Mouse (Mus musculus): ENCODE data around the gene Arrdc3.
"Not testable (repeated sequence)": the region's sequence is repeated elsewhere in the genome, so short reads cannot be mapped to it uniquely, and the experiment has no call there.

The Arrdc3 gene

DNA sequence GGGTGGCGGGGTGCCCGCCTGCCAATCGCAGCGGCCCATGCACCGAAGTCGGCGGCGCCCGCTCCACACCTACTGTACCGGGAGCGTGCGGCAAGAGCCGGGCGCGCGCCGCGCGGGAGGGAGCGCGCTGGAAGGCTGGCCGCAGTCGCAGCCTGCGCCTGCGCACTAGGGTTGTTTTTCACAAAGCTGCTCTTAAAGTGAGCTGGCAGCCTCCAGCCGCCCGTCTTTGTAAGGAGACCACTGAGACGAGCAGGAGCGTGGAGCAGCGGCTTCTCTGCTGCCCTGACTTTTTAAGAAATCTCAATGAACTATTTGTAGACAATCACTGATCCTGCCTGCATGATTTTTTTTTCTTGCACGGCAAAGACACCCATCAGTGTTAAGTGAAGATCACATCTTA is at the start of gene Arrdc3:
Gene Arrdc3 (plus strand): TSS at position 195 of the 400 bp plus-strand sequence.
- peak; percentile 97 to 98 for DNase-seq

DNA sequence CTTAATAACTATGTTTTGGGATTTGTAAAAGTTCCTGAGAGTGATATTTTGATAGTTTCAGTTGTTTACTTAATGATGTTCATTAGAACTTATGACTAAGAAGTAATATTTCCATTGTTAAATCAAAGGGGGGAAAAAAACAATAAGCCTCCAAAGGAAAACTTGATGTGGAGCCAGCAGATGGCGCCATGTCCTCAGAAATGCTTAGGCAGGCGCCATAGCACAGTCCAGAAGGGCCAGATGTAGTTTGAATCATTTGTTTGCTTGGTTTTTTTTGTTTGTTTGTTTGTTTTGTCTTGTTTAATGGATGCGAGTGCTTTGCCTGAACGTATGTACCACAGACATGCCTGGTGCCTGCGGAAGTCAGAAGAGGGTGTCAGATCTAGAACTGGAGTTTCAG is 21.0 kb upstream of the Arrdc3 start:
- DNase-seq, result peak; percentile 65 to 69

DNA sequence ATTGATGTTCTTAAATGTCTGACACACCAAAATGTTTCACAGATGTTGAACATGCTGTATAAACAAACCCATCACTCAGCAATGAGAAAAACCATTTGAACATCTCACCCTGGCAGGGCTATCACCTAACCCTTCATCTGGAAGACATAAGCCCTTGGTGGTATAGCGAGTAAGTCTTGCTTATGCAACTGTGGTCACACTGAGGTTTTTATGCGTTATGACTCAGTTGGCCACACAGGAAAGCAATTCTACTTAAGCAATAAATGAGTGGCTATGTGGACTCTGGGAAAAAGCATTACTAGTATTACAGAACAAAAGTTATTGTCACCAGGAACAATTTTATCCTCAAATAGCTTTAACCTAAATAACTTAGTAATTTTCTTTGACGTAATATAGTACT is 19.0 kb upstream of the Arrdc3 start:
- DNase-seq, result no peak

DNA sequence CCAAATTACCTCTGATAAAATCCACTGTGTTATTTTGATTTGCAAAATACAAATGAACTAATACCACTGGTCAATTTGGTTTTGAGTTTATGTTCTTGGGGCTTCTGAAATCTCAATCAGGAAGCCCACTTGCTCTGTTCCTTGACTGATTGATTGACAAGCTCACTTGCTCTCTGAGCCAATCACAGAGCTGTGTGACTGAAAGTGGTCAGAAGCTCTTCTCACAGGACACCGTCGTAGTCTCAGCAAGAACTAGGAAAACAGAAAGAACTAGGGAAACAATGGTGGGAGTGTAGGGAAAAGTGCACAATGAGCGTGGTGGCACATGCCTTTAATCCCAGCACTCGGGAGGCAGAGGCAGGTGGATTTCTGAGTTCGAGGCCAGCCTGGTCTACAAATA is 8.1 kb upstream of the Arrdc3 start:
- no peak for DNase-seq

DNA sequence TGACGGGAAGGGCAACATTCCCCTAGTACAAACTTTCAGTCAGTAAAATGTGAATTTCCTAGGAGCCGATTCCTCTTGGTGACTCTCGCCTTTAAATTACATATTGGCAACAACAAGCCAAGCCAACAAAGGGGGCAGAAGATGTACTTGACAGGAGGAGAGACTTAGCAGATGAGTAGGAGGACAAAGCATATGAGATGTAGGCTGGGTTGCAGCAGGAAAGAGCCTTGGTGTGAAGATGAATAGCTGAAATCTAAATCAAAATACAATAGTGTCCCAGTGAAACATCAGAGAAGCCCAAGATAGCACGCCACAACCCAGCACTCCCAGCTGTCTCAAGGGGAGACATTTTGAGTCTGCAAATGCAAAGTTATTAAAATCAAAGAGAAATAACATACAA is 2.4 kb upstream of the Arrdc3 start:
- DNase-seq, result no peak

DNA sequence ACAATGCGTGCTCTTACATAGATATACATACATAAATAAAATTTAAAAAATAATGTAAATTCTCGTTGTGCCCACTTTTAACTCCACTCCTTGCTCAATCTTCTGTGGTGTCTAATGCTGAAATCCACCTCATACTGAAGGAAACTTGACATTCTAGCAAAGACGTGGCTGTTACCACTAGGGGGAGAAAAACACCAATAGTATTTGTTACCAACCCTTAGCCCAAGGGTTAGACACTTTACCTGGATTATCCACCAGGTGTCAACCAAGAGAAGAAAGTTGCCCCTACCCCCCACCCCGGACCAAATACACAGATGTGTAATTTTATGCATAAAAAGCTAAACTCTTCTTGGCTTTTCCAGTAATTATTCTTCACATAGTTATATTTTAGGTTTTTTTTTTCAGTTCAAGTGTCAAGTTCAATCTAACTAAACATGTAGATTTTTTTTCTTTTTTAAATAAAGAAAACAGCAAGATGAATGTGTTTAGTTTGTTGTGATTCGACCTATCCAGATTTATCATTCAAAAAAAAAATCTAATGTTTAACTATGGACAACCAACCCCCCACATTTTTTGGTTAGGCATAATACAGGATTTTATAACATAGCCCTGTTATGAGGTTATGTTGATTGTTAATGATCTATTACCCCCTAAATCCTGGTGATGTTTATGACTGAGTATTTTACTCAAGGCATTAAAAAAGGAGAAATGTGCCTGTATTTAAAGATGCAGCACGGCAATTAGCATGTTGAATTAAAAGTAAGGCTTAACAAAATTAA is 1.3 kb upstream of the Arrdc3 start:
- peak; percentile 16 to 63 for DNase-seq

DNA sequence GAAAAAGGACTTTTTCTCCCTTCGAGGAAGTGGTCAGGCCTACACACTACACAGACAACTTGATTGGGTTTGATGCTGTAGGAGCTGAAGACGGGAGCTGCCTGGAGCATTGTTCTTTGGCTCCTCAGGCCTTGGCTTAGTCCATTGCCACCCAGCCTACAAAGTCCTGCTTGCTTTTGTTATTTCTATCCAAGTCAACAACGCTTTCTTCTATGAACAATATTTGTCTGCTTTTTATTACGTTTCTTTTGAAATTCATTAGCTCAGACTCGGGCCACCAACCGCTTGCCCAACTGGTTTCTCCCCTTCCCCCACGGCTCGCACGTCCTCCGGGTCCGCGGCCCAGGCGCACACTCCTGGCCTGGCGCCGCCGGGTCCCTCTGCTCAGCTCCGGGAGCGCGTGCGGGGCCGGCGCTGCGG is 458 bp upstream of the Arrdc3 start:
- DNase-seq, result no peak

DNA sequence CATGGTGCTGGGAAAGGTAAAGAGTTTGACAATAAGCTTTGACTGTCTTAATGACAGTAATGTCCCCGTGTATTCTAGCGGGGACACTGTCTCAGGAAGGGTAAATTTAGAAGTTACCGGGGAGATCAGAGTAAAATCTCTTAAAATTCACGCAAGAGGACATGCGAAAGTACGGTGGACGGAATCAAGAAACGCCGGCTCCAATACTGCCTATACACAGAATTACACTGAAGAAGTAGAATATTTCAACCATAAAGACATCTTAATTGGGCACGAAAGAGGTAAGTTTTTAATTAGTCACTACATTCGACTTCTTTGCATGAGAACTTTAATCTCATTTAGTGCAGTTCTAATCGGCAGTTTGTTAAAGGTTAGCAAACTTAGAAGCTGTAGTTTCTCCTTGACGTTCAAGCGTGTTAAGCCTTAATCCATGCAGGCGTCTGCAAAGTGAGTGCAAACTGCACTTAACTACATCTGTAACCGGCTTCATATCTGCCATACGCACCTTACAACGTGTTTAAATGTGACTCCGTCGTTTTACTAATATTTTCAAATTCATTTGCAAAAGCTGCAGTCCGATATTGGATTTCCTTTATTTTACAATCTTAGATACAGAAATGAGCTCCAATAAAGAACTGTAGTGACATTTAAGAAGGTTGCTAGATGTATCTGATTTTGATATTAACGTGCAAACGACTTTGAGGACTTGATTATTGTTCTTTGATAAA is 629 bp downstream of the Arrdc3 start:
- peak in 1 of 2 experiments; percentile 21 for DNase-seq

DNA sequence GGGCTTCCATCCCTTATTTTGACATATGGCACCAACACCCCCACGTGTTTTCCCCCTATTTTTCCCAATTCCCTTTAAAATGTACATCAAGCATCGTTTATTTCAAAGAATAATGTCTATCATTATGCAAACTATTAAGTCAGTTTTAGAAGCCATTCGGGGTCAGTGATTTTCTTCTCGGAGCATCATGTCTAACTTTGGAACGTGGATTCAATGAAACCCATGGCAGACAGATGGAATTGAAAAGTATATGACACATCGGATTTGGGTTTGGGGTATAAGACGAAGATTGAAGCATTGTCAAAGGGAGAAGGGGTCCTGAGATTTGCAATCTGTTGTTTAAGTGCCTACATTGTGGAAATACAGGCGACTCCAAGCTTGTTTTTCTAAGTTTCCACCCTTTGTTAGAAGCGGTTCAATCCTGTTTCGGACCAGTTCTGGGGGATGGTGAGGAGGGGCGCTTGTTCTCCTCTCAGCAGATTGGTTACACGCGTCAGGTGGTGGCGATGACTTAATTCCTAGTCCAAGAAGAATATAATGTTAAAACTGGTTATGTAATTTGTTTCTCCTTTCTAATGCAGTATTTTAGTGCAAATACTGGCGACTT is 1.3 kb downstream of the Arrdc3 start:
- peak; percentile 49 to 57 for DNase-seq

DNA sequence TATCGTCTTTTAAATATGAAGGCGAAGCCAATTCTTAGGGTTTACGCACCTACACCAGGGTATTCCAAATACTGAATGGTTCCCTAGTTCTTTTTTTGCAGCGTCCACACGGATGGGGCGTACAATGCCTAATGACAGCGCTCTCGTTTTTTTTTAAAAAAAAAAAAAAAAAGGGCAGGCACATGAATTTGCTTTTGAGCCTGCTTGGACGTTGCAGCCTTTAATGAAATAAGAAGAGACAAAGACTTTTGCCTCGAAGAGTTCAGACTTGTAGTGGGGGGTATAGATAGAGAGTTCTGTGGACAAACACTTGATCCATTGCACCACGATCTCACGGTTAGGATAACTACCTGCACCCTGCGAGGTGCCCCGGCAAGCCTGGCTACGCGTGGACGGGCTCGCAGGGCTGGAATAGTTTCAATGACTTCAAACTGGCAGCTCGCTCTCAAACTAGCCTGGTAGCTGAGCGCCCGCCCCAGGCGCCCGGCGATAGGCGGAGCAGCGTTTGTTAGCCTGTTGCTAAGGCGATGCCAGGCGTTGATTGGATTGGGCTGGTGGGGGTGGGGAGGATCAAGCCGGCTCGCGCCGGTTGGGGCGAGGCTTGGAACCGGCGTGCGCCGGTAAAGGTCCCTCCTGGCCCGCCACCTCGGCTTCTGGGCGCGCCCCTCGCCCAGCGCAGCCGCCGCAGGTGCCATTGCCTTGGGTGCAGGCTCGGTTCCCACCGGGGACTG is 2.1 kb downstream of the Arrdc3 start:
- peak; percentile 92 to 95 for DNase-seq

DNA sequence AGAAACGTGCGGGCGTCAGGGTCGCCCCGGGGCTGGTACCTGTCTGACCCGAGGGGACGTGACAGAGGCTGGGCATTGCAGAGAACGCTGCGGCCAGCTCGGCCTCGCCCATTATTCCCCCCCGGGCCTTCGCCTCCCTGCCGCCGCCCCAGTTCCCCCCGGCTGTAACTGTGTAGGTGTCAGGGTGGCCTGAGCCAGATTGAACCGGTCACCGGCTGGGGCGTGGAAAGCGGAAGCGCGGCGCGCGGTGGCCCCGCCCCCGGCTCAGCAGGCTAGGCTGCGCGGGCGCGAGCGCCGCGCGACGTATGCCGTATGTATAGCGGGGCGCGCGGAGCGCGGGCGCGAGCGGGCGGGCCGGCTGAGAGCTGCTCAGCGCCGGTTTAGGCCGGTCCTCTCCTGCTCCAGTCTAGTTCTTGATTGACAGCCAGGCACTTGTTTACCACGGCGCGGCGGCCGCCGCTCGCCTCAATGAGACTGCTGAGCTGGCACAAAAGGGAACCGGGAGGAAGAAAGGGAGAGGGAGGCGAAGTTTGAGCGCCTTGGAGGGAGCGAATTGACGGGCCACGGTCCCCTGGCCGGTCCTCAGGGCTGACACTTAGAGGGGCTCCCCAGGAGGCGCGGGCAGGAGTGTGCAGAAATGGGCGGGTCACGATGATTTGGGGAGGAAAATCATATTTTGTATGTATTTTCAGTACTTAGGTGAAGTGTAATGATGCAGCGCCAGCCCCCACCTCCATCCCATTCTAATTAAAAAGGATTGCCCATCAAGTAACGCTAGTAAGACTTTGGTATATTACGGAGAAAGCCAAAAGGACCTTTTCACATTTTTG is 2.9 kb downstream of the Arrdc3 start:
- DNase-seq, result peak; percentile 90 to 95

DNA sequence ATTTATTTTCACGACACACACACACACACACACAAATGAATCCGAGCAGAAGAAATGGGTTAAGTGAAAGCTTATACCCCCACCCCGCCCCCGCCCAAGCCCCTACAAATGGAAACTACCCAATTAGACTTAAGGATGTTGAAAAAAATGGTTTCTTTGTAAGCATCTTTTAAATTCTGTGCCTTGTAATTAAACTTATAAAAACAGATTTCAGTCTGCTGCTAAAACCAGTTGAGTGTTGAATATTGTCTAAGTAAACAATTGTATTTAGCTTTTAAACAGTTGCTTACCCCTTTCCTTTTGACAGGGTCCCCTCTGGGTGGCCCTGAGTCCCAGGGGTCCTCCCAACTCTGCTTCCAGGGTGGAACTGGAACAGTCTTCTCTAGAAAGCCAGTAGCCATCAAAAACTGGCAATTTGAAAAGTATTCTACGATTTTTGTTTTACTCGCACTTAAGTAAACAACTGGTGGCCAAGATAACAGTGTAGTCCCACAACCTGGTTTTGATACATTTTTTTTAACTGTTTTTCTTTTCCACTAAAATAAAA is 3.6 kb downstream of the Arrdc3 start:
- DNase-seq, result no peak

DNA sequence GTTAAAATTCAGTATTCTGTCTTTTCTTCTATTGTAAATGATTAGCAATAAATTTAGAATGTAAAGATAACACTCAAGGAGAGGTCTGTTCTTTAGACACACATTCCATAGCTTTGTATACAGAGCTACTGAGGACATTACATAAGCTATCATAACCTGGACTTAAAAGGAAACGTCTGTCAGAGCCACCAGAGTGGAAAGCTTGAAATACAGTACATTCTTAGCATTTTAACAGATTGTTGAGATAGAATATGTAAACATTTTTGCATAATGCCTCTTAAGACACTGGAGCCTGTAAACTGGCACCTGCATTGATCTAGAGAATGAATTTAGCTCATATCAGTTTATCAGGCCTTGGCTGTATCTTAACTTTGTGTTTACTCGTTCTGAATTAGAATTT is 4.7 kb downstream of the Arrdc3 start:
- no peak for DNase-seq

DNA sequence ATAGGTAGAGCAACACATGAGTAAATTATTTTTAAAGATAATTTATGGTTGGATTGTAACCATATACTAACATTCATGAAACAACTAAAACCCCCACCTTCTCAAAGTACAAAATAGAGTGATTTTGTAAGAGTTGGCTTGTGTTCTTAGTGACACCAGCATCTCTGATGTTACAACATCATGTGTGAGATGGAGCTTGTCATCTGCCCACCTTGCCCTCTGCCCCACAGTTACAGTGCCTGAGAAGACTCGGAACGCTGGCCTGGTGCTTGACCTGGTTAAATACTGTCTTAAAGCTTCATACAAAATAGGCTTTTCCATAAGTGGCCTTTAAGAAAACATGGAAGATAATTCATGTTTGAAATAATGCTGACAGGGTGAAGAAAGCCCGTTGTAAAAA is 11.7 kb downstream of the Arrdc3 start:
- not testable (repeated sequence) for DNase-seq

DNA sequence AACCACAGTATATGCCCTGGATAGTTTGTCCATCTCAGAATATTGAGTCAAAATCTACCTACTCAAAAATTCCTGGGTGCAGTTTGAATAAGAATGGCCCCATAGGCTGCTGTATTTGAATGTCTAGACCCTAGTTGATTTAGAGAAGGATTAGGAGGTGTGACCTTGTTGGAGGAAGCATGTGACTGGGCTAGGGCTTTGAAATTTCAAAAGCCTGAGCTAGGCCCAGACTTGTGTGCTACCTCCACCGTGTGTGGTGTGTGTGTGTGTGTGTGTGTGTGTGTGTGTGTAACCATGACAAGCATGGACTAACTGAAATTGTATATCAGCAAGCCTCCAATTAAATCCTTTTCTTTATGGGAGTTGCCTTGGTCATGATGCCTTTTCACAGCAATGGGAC is 14.2 kb downstream of the Arrdc3 start:
- DNase-seq, result no peak

DNA sequence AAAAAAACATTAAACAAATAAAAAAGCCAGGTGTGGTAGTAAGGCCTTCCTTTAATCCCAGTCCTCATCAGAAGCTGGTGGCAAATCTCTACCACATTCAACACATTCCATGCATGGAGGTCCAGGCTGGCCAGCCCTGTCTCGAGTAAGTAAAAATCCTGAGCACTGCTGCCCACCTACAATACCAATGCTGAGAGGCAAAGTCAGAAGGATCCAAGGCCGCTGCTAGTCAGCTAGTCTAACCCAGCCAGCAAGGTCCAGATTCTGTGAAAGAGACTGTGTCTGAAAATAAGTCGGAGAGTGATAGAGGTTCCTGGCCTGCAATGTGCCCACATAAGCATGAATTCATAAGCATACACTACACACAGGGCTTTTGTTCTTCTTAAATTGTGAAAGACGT is 14.9 kb downstream of the Arrdc3 start:
- DNase-seq, result no peak

DNA sequence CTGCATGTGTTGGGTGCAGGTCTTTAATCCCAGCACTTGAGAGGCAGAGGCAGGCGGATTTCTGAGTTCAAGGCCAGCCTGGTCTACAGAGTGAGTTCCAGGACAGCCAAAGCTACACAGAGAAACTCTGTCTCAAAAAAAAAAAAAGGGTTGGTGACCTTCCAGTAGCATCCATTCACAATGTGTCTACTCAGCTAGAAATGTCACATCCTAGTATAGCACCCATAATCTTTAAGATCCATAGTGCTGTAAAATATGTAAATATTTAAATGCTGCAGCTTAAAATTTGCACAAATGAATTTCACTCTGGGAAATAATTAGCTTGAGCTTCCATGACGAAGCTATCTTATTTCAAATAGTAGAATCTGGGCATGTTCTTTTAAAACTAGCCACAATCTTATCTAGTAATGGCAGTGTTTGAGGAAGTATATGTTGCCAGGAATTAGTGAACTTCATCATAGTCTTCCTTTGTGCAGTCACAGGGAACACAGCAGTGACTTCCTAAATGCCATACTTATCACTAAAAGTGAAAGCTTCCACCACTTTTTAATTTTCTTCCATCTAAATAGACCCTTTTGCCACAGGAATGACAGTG is 16.3 kb downstream of the Arrdc3 start:
- DNase-seq, result no peak

DNA sequence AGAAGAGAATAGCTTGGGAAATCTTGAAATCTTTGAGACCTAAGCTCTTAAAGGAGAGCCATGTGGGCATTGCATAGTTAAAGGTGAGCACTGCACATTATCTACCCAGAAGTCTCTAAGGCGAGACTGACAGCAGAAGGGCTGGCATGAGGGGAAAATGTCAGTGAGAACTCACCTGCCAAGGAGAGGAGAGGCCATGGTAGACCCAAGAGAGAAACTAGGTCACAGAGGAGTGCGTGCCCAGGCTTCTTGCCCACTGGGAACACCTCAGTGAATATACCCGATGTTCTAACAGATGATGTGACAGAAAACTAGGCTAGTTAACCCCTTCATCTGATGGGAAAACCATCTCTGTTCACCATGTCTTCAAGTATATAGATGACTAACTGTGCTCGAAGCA is 18.2 kb downstream of the Arrdc3 start:
- peak in 1 of 2 experiments; percentile 21 for DNase-seq

DNA sequence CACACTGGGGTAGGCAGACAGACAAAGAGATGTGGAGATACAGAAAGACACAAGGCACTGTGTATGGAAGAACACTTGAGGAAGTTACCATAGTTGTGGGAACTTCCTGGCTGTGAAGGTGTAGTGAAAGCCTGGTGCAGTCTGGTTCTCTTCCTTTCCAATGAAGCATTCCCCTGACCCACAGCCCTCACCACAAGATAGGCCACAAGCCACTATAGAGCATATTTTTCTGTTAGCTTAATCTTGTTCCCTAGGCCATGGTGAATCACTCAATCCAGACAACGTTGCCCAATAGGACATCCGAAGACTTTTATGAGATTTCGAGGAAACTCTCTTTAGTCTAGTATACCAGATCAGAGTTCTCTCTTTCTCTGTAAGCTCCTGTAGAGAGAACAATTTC is 19.6 kb downstream of the Arrdc3 start:
- DNase-seq, result no peak

DNA sequence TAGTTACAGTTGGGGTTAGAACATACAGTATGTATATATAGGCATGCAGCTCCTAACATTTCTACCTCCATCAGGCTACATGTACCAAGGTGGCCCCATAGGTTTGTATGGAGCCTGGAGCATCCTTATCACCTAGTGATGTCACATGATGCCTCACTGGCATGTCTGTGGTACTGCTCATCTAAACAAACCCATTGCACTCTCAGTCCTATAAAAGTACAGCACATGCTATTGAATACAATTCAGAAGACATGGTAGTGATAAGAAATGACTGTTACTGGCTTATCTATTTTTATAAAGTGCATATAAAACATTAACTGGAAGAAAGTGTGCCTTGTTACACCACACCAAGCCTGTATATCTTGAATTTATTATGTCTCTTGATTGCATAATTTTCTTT is 30.2 kb downstream of the Arrdc3 start:
- DNase-seq, result no peak

DNA sequence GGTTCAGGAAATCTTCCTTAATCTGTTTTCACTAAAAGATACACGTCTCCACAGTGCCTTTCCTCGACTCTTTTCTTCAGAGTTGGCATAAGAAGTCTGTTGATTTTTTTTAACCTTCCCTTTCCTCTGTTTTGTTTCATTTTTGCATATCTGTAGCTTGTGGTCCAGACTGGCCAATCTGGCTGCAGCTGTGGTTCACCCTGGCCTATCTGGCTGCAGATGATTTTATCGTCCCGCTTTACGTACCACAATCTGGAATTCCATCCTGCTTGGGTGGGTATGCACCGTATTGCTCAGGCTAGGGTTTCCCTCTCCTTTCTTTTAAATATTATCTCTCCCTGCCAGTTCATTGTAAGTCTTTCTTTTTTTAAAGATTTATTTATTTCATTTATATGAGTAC is 37.8 kb downstream of the Arrdc3 start:
- no peak for DNase-seq
